Mouse (Mus musculus) adrenal gland, postnatal 14 days (tissue): ENCODE data around the gene Zkscan16. TPM values are rescaled to one million over a fixed set of nuclear protein-coding genes. Genes with fewer than 3 reads are reported as not detected.

Experiments
- DNase-seq: peaks from one replicate; pipeline ENCODE4 v3.0.0; 2021; ENCODE audit warnings: mixed read lengths
- total RNA-seq: library from RNA; stranded (reverse); gene quantifications from 2 replicates; pipeline ENCODE4 v1.2.3, GENCODE M21; 2021

Zkscan16 gene
- total RNA-seq, 1 experiment from 2014 or later = 2.5 TPM

DNA sequence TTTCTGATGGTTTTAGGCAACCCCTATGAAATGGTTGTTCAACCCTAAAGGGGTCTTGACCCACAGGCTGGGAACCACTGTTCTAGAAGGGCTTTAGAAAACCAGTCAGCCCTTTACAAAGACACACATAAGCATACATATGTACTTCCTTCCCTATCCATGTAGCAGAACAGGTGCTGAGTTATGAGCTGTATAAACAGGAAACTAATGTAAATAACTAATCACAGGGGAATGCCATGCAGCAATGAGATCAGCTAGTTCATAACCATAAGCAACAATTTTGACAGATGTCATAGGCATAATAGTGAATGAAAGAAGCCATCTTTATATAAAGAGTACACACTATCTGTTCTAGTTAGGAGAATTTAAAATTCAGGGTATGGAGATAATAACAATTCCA, 1.8 kb upstream of the Zkscan16 start:
- no peak for DNase-seq

GRCm38 (mm10) chr4:58942942-58943341, 486 bp upstream of the Zkscan16 start:
- DNase-seq = no peak

DNA sequence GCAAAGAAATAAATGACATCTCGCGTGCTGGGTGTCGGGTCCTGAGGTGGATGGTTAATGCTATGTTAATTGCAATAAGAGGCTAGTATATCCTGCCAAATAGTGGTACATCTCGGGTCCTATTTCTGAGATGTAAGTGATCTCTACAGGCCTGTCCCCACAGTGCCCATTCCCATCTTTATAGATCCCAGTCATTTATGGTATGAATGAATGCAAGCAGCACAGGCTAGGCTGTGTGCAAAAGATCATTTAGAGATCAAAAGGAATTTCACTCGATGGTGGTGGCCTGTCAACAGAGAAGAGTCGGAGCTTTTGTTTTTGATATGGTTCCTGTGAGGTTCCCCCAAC, 752 bp downstream of the Zkscan16 start:
- no peak for DNase-seq

GRCm38 (mm10) chr4:58944695-58945094, 1.3 kb downstream of the Zkscan16 start:
- DNase-seq = no peak

DNA sequence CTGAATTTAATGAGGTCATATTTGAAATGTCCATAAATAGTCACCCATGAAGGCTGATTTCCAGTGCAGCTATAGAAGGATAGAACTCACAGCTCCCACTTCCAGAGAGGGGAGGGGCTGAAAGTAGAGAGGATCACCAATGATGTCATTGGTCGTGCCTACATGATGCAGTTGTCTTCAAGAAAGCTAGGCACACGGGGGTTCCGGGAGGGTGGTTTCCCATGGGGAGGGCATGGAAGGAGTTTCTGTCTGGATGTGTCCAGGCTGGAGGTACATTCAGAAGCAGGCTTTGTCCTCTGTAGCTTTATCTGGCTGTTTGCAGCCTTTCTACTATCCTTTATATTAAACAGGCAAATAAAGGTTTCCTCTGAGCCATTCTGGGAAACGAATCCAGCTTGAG, 5.0 kb downstream of the Zkscan16 start:
- no peak for DNase-seq

GRCm38 (mm10) chr4:58952630-58953029, 9.2 kb downstream of the Zkscan16 start:
- DNase-seq = no peak

DNA sequence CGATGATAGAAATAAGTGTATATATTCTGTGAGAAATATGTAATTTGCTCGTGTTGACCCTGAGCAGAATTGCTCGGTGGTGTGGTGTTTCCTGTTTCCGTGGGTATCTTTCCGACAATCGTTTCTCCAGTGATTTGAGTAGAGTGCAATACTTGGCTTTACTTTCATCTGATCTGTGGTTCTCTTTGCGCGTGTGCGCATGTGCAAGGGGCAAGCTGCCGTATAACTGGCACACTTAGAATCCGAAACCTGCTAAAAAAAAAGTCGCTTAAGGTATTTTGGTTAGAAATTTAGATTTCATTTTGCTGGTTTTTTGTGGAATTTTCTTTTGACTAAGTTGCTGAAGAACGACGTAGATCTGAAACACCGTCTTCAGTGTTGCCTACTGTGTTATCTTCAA, 18.3 kb downstream of the Zkscan16 start:
- DNase-seq = no peak

DNA sequence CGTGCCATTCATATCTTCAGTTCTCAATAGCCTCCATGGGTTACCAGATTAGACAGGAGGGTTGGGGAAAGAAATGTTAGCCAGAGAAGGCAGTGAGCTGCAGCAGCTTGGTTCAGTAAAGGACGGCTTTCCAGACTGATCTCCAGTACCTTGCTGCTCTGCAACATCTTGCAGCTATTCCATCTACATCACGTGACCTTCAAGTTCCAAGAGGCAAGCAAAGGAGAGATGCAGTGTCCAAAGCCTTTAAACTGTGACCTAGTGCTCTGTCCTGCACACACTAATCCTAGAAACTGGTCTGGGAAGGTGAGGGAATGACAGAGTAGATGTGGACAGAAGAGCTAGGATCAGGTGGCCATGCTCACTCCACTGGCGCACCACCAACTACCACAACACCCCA, 19.8 kb downstream of the Zkscan16 start:
- no peak for DNase-seq

GRCm38 (mm10) chr4:58965136-58965535, 21.7 kb downstream of the Zkscan16 start:
- DNase-seq = no peak

DNA sequence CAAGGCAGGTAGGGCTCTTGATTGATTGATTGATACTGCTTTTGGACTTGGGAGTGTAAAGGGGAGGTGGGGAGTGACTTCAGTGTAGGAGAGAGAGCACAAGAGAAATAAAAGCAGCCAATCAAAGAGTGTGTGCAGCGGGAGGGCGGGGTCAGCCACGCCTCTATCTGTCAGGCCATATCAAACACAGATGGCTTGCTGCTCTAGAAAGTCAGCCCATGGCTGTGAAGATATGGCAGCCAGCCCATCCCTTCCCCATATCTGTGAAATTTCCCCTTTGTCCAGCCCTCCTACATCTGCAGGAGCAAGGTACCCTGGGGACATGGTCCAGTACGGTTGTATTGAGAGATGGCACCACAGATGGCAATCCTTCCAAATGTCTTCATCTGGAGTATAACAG, 27.2 kb downstream of the Zkscan16 start:
- DNase-seq = no peak

- no peak for DNase-seq
Observed at GRCm38 (mm10) chr4:58975711-58976110, 32.3 kb downstream of the Zkscan16 start.

- DNase-seq = no peak
Observed at GRCm38 (mm10) chr4:58981421-58981820, 38.0 kb downstream of the Zkscan16 start.

- no peak for DNase-seq
Observed at GRCm38 (mm10) chr4:58982806-58983205, 39.4 kb downstream of the Zkscan16 start.

DNA sequence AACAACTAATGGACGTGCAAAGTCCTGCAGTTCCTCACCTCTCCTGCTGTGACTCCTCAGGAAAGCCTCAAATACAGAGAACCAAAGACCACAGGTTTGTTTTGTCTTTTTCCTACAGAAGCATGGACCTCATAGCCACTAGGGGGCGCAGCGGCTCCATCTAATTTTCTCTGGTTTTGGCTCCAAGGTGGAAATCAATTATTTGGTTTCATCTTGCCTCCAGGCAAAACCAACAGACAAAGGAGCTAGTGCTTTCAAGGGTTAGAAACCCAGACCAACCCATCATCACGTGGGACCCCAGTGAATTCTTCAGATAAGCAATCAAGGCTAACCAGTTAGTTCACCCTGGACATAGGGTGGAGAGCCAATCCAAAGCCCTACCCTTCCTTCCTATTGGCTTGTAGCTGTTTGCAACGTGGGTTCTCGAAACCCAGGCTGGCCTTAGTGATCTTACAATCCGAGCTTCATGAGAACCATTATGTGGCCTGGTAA, 41.8 kb downstream of the Zkscan16 start:
- peak; percentile 91 for DNase-seq

DNA sequence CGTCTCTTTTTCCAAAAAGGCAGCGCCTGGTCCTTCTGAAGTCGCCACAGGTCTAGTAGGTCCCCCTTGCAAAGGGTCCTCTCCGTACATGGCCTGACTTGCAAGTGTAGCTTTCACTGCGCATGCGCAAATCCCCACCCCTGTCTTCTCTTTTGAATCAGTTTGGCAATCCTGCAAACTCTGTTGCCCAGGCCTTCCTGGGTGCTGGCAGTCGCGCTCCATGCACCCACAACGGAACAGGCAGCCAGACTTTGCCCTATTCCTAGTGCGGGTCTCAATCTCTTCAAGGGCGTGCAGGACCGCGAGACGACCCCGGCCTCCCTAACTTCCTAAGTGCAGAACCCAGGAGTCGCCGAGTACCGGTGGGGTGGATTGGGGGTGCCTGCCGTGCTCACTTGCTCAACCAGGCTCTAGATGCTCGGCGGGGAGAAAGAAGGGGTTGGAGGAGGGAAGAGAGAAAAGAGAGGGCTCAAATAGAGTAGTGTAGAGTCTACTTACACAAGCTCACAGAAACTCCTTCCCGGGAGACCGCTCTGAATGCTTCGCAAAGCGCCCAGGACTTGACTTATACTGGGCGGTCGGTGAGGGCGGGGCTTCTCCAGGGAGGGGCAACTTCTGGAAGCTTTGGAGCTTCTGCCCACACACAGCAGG, 43.2 kb downstream of the Zkscan16 start, which contains the start of gene Ptgr1:
Ptgr1 (minus strand) TSS at position 580 of the 651 bp plus-strand sequence.
- DNase-seq = peak; percentile 91

DNA sequence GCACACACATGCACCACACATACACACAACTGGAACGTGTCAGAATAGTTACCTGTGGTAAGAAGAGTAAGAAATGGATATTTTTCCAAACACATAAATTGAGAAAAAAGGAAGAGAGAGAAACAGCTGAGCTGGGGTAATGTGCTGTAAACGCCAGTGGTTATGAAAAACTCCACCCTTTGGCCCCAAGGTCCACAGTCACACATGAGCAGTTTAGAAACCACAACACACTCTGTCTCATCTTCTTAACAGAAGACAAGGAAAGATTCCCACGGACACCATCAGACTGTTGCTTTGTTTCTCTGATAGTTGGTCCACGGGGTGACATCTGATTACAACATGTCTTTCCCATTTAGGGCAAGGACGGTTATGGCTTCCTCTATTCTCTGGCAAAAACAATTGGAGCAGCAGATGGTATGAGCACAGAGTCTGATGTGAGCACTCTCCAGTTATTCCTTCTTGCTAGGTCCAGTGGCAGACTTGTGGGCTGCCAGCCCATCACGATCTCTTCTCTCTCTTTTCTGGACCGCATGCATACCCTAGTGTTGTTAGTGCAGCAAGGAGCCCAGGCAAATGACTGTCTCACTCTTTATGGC, 46.0 kb downstream of the Zkscan16 start:
- no peak for DNase-seq

- no peak for DNase-seq
Observed at GRCm38 (mm10) chr4:58990609-58991434, 47.4 kb downstream of the Zkscan16 start.

DNA sequence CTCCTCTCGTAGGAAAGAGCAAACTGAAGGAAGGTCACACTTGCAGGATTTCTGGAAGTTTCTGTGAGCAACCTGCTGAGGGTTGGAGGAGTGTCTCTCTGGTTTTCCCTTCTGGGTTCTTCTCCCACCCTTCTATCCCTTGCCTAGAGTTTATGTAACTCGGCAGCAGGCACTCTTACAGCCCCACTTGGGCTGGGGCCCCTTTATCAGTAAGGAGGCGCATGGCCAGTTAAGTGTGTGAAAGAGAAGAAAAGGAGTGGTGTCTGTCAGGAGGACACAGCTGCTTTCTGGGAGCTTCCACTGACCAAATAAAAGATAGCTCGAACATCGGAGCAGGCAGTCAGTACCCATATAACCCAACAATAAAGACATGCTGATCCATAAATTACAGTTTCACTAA, 48.8 kb downstream of the Zkscan16 start:
- DNase-seq = no peak

DNA sequence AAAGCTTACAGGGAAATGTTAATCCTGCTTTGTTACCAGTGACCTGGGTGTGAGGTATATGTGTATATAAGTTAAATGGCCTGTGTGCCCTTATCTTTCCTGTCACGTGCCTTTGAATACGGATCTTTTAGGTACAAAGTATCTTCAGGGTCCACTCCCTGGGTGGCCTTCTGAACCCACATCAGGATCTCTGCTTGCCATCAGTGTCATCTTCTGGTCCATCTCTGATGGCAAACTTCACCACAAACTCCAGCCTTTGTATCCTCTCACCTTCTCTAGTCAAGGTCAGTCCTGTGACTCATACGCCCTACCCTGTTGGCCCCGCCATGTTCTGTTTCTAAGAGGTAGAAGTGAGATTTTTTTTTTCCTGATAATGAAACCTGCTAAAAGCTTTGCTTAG, 51.3 kb downstream of the Zkscan16 start, which contains the start of gene Dnajc25:
Dnajc25 (plus strand) TSS at position 301 of the 400 bp plus-strand sequence.
- DNase-seq = peak; percentile 17

GRCm38 (mm10) chr4:58995251-58995693, 51.8 kb downstream of the Zkscan16 start:
- peak; percentile 62 for DNase-seq

DNA sequence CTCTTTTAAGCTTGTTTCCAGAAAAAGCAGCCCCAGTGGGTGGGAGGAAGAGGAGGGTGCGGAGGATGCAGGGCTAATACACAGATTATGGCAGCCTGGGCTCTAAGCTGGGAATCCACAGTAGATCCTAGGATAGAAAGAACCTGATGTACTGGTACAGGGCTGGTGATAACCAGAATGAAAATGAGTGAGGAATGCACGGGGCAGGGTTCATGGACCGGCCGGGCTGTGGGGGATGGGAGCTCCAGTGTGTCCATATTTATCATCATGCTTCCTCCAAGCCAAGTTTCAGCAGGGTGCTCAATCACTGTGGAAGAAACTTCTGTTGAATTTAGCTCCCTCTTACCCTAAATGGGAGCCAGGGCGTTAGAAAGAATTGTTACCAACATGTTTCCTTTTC, 53.7 kb downstream of the Zkscan16 start:
- DNase-seq = peak; percentile 34

DNA sequence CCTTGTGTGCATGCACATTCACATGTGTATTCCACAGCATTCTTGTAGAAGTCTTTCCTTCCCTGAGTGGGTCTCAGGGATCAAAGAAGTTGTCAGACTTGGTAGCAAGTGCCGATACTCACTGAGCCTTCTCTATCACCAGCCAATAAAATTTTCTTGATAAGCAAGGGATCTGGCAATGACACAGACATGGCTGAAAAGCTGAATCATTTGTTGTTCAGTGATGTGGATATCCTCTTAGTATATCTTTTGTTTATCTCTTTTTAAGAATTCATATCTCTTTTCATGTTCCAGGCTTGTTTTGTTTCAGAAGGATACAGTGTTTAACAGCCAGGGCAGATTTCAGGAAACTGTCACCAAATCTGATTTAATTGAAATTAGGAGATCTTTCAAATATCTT, 55.3 kb downstream of the Zkscan16 start:
- DNase-seq = no peak

DNA sequence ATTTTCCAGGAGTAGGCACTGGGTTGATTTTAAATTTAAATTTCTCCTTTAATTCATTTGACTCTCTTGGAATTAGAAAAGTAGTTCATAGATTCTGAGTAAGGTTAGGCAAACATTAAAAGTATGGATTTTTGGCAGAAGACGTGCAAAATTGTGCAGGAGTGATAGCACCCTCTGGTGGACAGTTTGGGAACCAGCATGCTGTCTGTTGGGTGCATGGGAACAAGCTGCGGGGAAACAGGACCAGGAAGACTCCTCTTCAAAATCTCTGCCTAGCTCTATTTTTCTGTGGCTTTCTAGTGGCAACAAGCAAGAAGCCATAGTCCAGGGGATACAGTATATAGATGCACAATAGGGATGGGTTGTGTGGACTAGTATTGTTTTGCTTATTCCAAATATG, 56.3 kb downstream of the Zkscan16 start:
- peak; percentile 83 for DNase-seq
